Mouse (Mus musculus): ENCODE measurements around the gene Edem3.
"Not testable (repeated sequence)": the region's sequence is repeated elsewhere in the genome, so short reads cannot be mapped to it uniquely, and the experiment has no call there.

Edem3 gene

DNA sequence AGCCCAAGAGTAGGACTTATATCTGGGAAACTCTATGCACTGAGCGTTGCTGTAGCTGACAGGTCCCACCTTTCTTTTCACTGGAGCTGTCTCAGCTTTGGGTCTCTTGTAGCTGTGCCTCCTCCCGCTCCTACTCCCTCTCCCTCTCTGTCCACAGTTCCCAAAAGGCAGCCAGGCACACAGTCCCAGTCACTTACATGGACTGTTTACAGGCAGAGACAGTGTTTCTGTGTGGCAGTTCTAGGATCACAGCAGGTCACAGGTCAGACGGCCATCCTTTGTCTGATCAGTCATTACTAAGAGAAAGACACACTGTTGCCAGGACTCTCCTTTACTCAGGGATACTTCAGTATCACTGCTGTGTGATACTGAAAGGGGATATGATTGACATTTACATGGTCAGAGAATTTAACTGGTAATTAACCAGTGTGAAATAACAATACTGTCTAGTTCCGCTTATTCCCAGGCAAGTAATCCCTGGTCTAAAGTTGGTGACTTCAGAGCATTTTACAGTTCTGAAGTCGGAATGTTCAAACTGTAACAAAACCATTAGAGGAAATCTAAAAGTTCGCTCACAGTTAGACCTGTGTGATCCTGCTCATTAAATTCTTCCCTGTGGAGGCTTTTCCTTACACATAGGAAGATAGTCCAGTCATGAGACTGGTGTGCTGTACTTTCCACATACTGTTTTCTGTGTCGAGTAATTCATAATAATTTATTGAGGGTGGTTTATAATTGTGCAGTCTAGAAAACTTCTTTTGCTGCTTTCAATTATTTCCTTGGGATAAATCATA, 55.7 kb downstream of the Edem3 start:
- DNase-seq (ENCODE audit: low read depth, low spot score), result no peak

DNA sequence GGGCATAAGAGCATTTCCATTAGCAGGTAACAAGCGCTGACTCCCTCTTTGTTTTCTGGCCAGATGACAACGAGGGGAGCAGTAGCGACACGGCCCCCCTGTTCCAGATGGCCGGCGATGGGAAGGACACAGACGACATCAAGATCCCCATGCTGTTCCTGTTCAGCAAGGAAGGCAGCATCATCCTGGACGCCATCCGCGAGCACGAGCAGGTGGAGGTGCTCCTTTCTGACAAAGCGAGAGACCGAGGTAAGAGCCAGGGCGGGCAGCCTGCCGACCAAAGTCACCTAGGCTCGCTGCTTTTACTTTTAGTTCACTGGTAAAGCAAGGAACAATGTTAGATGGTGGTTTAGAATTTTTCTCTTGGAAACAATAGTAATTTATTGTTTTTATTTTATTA, 56.3 kb downstream of the Edem3 start:
- DNase-seq (ENCODE audit: low read depth, low spot score), result no peak

DNA sequence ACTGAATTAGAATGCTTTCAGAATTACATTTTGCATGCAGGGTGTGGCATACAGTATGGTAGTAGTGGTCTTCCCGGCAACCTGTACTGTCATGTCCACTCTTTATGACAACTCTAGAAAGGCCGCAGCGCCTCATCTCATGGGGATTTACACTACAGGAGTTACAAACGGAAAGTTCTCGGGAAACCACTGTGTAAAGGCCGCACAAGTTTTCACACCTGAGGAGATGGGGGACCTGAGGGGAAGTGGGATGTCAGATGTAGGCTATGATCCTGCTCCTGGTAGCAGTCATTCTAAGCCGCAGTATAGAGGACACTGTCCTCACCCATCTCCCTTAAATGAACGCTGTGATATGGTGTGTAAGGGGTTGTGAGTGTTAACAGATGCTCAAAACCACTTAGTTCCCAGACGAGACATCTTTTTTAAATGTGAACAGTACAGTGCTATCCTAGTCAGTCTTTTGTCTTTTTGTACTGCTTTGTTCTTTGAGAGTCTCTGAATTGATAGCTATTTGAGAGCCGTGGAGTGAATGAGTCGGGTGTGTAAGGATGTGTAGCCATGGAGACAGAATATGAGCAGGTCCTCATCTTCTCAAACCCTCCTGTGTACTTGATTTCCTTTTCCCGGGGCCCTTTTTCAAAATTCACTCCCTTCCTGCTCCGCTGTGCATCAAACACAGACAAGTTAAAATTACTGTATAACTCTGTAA, 57.0 kb downstream of the Edem3 start:
- DNase-seq (ENCODE audit: low read depth, low spot score), result no peak

DNA sequence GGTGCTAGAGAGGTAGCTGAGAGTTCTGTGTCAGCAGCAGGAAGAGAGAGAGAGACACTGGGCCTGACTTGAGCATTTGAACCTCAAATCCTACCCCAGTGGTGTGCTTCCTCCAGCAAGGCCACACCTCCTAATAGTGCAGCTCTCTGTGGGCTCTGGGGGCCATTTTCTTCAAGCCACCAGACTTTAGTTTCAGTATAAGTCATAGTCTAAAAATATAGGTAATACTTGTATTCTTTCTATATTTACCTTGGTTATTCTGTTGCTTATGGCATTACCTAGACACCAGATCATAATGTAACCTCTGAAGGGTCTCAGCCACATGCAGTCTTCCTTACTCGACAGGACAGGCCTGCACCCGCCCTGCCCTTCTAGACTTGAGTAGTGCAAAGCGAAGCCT, 60.9 kb downstream of the Edem3 start:
- peak; percentile 51 for DNase-seq (ENCODE audit: low read depth, low spot score)

DNA sequence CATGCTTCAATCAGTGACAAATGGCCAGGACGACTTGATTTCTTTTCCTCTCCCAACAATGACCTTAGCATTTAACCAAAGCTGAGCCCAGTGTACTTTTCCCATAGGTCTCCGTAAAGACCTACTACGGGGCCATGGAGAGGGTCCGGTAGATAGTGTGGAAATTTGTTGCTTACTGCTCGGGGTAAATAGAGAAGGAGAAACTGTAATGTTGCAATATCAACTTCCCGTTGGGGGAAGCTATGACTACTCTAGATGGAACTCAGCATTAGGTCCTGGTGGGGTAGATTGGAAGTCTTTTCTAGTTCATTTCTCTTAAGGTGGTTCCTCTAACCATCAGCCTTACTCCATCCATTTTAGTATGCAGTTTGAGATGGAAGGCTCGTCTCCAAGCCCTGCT, 64.0 kb downstream of the Edem3 start:
- no peak for DNase-seq (ENCODE audit: low read depth, low spot score)

DNA sequence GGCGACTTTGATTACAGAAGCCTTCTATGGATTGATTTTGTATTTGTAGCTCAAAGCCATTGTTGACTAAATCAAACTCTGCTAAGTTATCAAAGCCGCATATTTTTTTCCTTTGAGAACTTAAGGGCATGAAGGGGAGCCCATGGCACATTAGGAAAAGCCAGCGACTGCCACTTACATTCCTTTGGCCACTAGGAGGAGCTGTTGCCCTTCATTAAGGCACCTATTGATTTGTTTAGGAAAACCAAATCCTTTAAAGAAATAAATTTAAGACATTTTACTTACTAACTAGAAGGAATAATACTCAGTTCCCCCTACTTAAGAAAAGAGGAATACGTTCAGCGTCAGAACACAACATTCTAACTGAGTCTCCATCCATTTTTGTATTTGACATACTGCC, 65.3 kb downstream of the Edem3 start:
- DNase-seq (ENCODE audit: low read depth, low spot score), result peak; percentile 53

DNA sequence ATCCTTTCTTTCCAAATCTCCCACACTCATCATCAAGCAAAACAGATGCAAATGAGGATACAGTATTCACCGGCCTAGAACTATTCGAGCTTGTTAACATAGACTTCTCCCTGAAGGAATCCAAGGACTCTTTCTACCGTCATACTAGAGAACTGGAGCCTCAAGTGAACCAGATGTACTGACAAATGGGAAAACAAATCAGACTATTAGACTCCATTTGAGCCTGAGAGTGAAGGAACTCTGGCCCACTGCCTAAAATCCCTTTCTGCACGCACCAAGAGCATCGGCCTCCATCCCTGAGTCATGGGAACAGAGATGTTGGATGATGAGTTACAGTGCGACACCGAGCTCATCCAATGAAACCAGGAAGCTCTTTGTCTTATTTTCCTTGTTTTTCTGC, 69.9 kb downstream of the Edem3 start:
- no peak for DNase-seq (ENCODE audit: low read depth, low spot score)

DNA sequence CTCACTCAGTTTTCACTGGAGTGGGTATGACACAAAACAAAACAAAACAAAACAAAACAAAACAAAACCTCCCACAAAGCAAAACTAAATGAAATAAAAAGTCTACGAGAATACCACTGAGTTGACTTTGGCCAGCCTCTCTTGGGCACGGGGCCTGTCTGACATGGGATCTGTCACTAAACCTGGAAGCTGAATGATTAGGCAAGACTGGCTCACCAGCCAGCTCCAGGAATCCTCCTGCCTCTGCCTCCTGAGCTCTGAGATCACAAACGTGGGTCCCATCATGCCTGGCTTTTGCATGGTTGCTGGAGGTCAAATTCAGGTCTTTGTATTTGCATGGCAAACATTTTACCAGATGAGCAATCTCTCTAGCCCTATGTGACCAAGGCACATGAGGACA, 76.6 kb downstream of the Edem3 start:
- DNase-seq (ENCODE audit: low read depth, low spot score), result no peak

DNA sequence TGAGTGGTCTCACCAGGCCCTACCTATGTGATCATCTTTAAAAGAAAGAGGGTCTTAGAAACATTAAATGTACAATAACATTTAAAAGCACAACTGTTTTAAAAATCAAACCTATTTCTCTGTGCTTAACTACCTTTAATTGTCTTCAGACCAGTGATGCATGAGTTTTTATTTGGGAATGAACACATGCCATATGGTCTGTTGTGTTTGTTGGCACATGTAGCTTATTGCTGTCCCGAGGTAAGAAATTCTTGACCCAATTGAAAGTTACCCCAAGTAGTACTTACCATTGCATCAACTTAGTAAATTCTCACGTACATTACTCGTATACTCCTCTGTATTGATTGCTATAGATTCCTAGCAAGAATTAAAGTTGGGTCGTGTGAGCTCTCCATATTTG, 80.1 kb downstream of the Edem3 start:
- DNase-seq (ENCODE audit: low read depth, low spot score), result no peak

DNA sequence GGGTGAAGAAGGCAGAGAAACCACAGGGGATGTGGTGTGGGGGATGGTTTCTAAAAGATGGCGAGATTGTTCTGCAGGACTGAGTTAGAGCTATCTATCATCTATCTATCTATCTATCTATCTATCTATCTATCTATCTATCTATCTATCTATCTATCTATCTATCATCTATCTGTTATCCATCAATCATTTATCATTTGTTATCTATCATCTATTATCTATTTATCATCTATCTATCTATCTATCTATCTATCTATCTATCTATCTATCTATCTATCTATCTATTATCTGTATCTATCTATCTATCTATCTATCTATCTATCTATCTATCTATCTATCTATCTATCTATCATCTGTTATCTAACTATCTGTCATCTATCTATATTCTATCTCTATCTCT, 85.2 kb downstream of the Edem3 start:
- DNase-seq (ENCODE audit: low read depth, low spot score), result not testable (repeated sequence)

DNA sequence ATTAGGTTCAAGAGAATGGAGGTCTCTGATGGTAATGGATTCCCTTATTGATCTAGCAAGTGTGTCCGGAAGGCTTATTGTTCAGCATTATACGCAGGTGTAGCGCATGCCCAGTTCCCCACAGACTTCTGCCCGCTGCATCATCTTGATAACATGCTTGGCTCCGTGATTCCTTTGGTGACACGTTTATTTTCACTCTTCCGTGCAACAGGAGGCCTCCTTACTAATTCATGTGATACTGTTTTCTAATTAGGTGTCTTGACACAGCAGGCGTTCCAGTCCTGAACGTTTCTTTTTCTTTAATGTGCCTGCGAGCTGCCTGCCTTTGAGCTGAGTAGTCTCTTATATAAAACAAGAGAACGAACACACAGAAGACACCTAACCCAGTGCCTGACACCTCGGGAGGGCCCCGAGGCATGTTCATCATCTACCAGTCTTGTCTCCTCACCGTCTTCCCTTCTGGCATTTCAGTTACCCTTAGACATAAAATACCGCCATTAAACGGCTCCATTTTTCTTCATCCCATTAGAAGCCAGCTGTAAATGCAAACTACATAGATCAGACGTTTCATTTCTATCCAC, 90.2 kb downstream of the Edem3 start:
- no peak for DNase-seq (ENCODE audit: low read depth, low spot score)

DNA sequence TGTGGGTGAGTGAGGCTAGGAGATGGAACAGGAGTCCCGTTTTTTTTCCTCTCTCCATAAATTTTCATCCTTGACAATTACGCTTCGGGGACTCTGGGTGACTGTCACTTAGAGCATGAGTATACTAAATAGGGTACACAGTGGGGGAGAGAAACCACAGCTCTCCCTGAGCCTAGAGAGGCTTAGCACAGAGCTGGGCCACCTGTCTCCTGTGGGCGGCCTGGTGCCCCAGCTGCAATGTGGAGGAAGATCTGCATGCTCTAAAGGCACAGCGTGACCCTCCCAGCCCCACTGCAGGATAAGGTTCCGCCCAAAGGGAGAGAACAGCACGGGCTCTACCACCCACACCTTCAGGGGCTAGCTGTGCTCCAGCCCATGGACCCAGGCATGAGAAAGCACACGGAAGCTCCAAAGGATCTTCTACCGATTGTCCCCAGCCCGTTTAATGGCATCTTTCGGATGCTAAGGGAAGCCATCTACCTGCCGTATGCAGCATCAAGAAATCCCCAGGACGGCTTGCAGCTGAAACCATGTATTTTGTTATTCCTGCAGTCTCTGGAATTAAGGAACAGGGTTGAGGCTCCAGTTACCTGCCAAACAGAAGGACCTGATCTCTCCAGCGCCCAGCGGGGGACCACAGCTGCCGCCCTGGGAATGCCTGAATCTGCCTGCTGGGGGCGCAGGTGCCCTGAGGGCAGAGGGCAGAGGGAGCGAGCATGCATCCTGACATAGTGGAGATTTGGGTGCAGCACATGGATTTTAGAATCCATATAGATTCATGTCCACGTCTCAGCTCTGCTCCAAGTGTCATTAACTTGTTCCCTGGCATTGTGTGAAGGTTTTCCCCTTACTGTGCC, 91.0 kb downstream of the Edem3 start:
- DNase-seq (ENCODE audit: low read depth, low spot score), result no peak

DNA sequence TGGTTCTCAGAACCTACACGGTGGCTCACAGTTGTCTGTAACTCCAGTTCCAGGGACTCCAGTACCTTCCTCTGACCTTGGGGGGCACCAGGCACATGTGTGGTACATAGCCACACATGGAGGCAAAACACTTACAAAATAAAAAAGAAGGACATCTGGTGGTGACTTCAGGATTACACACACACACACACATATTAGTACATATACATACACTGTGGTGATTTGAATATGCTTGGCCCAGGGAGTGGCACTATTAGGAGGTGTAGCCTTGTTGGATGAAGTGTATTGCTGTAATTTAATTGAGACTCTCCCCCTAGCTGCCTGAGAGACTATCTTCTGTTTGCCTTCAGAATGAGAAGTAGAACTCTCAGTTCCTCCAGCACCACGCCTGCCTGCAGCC, 93.1 kb downstream of the Edem3 start:
- DNase-seq (ENCODE audit: low read depth, low spot score), result no peak

DNA sequence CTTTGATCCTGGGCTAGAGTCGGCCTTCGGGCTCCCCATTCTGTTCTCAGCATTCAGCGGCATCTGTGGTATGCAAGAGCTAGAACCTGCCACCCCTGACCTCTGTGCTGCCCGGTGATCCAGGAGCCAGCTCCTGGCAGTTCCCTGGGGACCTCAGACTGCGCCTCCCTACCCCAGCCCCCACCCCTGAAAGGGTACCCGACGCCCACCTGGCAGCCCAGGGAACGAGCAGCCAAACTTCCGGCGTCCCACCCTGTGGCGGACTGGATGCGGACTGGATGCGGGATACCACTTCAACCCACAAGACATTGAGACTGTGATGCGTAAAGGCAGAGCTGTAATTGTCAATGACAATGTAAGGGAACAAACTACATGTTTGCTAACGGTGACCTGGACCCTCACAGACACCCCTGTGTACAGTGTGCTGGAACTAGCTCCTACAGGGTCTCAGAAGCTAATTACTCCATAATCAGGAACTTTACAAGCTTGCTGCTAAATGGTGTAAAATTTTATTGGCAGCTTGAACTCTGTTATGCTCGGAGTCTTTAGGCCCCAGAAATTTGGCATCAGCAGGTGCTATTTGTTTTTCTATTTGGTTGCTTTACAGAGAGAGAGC, 94.9 kb downstream of the Edem3 start:
- no peak for DNase-seq (ENCODE audit: low read depth, low spot score)

DNA sequence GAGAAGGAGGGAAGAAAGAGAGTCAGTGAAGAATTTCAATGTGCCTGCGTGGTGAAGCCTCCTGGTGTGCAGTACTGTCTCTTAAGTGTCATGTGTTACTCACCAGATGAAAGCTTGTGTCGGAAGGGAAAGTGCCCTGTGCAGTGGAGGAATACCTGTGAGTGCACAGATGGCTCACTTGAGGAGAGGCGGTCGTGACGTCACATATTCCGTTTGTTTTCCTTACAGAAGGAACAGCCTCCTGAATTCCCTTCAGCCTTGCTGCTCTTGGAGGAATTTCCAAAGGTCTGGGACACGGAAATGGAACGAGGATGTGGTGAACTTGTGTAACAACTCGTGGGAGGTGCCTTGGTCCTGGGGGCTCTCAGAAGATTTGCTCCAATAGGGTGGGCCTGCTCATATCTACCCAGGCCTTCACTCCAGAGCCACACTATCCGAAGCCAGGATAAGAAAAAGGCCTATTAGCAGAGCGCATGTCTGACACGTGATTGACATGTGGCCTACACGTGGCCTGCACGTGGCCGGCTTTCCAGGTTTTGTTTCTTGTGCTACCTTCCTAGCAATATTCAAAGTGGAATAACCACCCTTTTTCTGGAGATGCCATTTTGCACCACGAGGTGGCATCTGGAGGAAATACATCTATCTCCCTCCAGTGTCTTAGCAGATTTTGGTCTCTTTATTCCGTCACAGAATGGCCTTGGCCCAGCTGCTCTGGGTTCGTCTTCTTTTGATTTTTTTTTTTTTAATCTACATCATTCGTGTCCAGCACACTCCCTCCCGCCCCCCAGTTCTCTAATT, 96.1 kb downstream of the Edem3 start:
- peak; percentile 8 for DNase-seq (ENCODE audit: low read depth, low spot score)

DNA sequence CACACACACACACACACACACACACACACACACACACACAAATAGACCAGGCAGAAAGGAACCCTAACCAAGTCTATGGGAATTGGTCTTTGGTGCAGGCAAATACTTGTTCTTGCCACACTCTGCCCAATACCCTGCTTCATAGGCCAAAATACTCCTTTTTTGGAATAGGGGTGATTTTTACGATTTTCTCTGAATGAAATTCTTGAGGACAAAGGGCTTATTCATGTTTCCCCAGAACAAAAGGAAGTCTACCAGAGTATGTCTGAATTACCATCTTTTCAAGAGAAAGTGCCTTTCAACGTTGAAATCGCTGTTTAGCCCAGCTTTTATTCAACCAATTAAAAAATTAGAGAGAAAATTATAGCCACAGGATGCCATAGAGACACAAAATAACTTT, 96.8 kb downstream of the Edem3 start:
- DNase-seq (ENCODE audit: low read depth, low spot score), result no peak

DNA sequence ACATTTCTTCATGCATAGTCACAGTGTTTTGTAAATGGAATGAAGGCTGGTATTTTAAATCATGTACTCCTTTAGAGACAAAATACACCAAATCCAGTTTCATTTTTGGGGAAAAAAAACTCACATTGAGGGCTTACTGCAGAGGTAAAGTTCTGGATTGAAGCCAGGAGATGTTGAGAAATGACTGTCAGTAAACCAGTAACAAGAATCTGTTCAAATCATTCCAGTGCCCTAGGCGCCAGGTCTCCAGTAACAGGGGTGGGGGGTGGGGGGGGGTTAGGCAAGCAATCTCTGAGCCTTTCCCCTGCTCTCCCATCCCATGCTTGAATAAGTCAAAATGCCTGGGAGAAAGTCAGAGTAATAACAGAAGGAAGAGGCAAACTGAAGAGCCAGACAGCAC, 100.4 kb downstream of the Edem3 start:
- DNase-seq (ENCODE audit: low read depth, low spot score), result no peak

DNA sequence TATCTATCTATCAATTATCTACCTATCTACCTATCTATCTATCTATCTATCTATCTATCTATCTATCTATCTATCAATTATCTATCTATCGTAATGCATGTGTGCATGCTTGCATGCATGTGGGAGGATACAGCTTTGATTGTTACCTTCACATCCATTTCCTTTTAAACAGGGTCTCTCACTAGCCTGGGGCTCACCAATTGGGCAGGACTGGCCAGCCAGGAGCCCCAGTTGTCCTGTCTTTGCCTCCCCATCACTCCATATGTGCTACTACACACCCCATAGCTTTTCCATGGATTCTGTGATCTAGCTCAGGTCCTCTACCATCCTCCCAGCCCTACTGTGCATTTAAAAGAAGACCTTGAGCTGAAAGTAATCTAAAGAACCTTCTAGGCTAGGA, 103.3 kb downstream of the Edem3 start:
- no peak for DNase-seq (ENCODE audit: low read depth, low spot score)

DNA sequence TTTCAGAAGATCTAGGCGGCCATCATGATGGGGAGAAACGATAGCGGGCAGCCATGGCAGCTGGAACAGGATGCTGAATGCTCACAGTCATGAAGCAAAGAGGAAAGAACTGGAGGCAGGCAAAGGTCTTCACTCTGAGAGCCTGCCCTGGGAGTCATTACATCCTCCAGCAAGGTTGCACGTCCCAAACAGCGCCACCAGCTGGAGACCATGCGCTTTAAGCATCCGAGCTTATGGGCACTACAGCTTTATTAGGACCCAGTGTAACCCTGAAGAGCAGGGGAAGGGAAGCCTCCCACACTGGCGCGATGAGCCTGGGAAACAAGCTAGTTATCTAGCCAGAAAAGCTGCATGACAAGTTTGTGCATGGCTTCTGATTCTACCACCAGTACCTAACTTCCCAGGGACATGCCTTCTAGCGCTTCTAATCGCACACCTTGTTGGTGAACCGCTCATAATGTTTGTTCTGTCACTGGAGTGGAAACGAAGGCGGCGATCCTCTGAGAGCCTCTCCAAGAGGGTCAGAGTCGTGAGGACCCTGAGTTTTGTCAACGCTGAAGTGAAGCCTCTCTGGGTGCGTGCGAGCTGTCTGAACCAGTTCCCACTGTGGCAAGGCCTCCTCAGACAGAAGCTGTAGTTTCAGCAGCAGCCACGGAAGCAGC, 106.3 kb downstream of the Edem3 start:
- DNase-seq (ENCODE audit: low read depth, low spot score), result peak; percentile 7

DNA sequence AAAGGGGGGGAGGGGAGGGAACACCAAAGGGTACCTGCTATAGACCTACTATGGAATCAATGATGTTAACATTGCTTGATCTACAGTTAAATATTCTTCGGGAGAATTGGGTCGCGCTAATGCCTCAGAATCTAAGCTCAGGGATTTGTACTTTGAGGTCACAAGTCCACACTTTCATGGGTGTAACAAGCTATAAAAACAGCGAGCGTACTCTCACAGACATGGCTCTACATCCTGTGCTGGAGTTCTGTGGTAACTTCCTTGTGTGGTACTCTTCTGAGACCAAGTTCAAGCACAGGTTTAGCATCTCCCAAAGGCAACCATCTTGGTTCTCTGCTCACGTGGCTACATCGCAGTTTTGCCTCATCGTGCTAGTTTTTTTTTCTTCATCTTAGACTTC, 106.9 kb downstream of the Edem3 start:
- no peak for DNase-seq (ENCODE audit: low read depth, low spot score)
